Mouse (Mus musculus) midbrain, postnatal 0 days (tissue): ENCODE results near the gene Olfr45. TPM values are rescaled to one million over a fixed set of nuclear protein-coding genes. Genes with fewer than 3 reads are reported as not detected.
"Not testable (repeated sequence)": the region's sequence is repeated elsewhere in the genome, so short reads cannot be mapped to it uniquely, and the experiment has no call there.

ENCODE experiments used
- ATAC-seq: fragments of 200-750 bp; cut with Nextera tagmentation; 2 replicates; pipeline ENCODE4 v1.8.0; 2017; ENCODE audit warnings: moderate number of reproducible peaks, mild to moderate bottlenecking, moderate TSS enrichment, moderate library complexity; ENCODE audit not compliant: low FRiP score
- DNase-seq: peaks from one replicate; pipeline ENCODE4 v3.0.0-alpha.2; 2015; ENCODE audit warnings: low spot score
- H3K27ac ChIP-seq: fragments of 300-500 bp; sonication (generic); 2 replicates; pipeline ENCODE4 v1.5.1; 2014; ENCODE audit warnings: low read depth, mild to moderate bottlenecking, low read length, mixed read lengths
- H3K27me3 ChIP-seq: fragments of 300-500 bp; sonication (generic); 2 replicates; pipeline ENCODE4 v1.6.1; 2014; ENCODE audit warnings: low read length, control low read depth, mixed read lengths; ENCODE audit not compliant: insufficient read depth
- H3K36me3 ChIP-seq: fragments of 300-500 bp; sonication (generic); 2 replicates; pipeline ENCODE4 v1.6.1; 2014; ENCODE audit warnings: low read length, control low read depth, mixed read lengths; ENCODE audit not compliant: insufficient read depth
- H3K4me1 ChIP-seq: fragments of 300-500 bp; sonication (generic); 2 replicates; pipeline ENCODE4 v1.6.1; 2014; ENCODE audit warnings: mild to moderate bottlenecking, control low read depth, antibody characterized with exemption, low read length, mixed read lengths; ENCODE audit not compliant: insufficient read depth
- H3K4me2 ChIP-seq: fragments of 300-500 bp; sonication (generic); 2 replicates; pipeline ENCODE4 v1.6.1; 2014; ENCODE audit warnings: low read depth, mild to moderate bottlenecking, low read length, mixed read lengths; ENCODE audit not compliant: poor library complexity, severe bottlenecking
- H3K4me3 ChIP-seq: fragments of 300-500 bp; sonication (generic); 2 replicates; pipeline ENCODE4 v1.5.1; 2014; ENCODE audit warnings: low read depth, mild to moderate bottlenecking, low read length, moderate library complexity
- H3K9ac ChIP-seq: fragments of 300-500 bp; sonication (generic); replicated peaks from 2 replicates; pipeline ENCODE4 v1.6.1; 2014; ENCODE audit warnings: mild to moderate bottlenecking, low read length, moderate library complexity, mixed read lengths; ENCODE audit not compliant: poor library complexity, severe bottlenecking
- H3K9me3 ChIP-seq: fragments of 300-500 bp; sonication (generic); 2 replicates; pipeline ENCODE4 v1.6.1; 2016; ENCODE audit warnings: low read length, control low read depth
- CTCF ChIP-seq: IDR thresholded peaks from 2 replicates; pipeline ENCODE4 v1.5.1; 2016; ENCODE audit warnings: antibody characterized with exemption, mild to moderate bottlenecking
- WGBS: fragments of 180-500 bp; shearing (Covaris S2); extraction: QIAGEN DNeasy Blood & Tissue Kit; methylation state at CpG from one replicate; pipeline ENCODE4 v1.1.7; 2014; 5-methylcytosine and 5-hydroxymethylcytosine counted together
- polyA plus RNA-seq: library from polyadenylated mRNA; unstranded; fragments of >200 nt; fragmentation: Nextera tagmentation; extraction: Ambion mirVana; gene quantifications from 2 replicates; pipeline ENCODE4 v1.2.1, GENCODE M21; 2015
- total RNA-seq: library from RNA; depleted of rRNA; stranded (reverse); fragments of >200 nt; gene quantifications from 2 replicates; pipeline ENCODE4 v1.2.3, GENCODE M21; 2014; rRNA removed

Olfr45 gene
- total RNA-seq (not detected in 2 replicates), polyA plus RNA-seq (not detected in 2 replicates)

- no peak within 1 kb of the TSS for H3K4me2 ChIP-seq
- no peaks in the 10 kb centered on the region for H3K36me3 ChIP-seq
- 95% methylated on average over 1 of the region's 1 CpGs for WGBS
- no peak within 1 kb of the TSS for H3K9ac ChIP-seq
- no peaks in the 10 kb centered on the region for H3K4me1 ChIP-seq
- no peaks in the 10 kb centered on the region for H3K27me3 ChIP-seq
- no peaks in the 10 kb centered on the region for H3K9me3 ChIP-seq
- TF ChIP-seq CTCF = no peak
- no peak within 1 kb of the TSS for H3K27ac ChIP-seq
- no peak within 1 kb of the TSS for H3K4me3 ChIP-seq
- ATAC-seq (no peak), DNase-seq (no peak)
Observed at GRCm38 (mm10) chr7:140681651-140682050, at the start of gene Olfr45. Olfr45 (plus strand) TSS chr7:140681951.

- WGBS = 83% methylated on average over 1 of the region's 1 CpGs
- Histone ChIP-seq H3K27me3 (no peaks in the 10 kb centered on the region), H3K9ac (no peak within 1 kb of the TSS), H3K4me1 (no peaks in the 10 kb centered on the region), H3K4me2 (no peak within 1 kb of the TSS), H3K9me3 (no peaks in the 10 kb centered on the region), H3K4me3 (no peak within 1 kb of the TSS), H3K27ac (no peak within 1 kb of the TSS), H3K36me3 (no peaks in the 10 kb centered on the region)
- TF ChIP-seq CTCF = no peak
- ATAC-seq (no peak), DNase-seq (no peak)
Observed at GRCm38 (mm10) chr7:140646152-140646551, 35.6 kb upstream of the Olfr45 start, which contains the start of gene Olfr53. Olfr53 (plus strand) TSS chr7:140646452.

- ATAC-seq (no peak), DNase-seq (no peak)
- no peaks in the 10 kb centered on the region for H3K4me1 ChIP-seq
- TF ChIP-seq CTCF = no peak
- no peaks in the 10 kb centered on the region for H3K27me3 ChIP-seq
- H3K9me3 ChIP-seq = no peaks in the 10 kb centered on the region
- no peak within 1 kb of the TSS for H3K4me2 ChIP-seq
- H3K4me3 ChIP-seq = no peak within 1 kb of the TSS
- no peaks in the 10 kb centered on the region for H3K36me3 ChIP-seq
- H3K9ac ChIP-seq = no peak within 1 kb of the TSS
- H3K27ac ChIP-seq = no peak within 1 kb of the TSS
- 83% methylated on average over 4 of the region's 4 CpGs for WGBS
Observed at GRCm38 (mm10) chr7:140659630-140660029, 22.1 kb upstream of the Olfr45 start, which contains the start of gene Olfr539. Olfr539 (plus strand) TSS chr7:140659930.

DNA sequence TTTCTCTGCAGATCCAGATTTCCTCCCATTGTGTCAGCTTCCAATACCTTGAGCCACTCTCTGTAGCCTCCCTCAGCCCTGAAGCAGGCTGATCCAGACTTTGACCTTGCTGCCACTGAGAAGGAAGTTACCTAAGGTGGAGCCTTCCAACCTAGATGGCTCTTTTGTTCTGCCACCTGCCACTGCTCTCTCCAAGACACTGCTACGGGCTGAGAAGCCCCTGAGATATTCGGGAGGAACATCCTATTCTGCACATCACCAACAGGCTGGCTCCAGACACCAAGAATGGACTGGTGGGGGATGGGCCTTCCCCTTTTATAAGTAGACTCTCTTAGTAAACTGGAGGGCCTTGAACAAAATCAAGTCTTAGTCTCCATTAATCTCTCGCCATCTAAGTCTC is 11.1 kb upstream of the Olfr45 start:
- 91% methylated on average over 3 of the region's 3 CpGs for WGBS
- not testable (repeated sequence) for H3K27me3 ChIP-seq, H3K9ac ChIP-seq, H3K27ac ChIP-seq, H3K36me3 ChIP-seq, H3K4me1 ChIP-seq, DNase-seq, H3K9me3 ChIP-seq, H3K4me2 ChIP-seq, H3K4me3 ChIP-seq, ATAC-seq

GRCm38 (mm10) chr7:140675863-140676262 is 5.9 kb upstream of the Olfr45 start:
- no peaks in the 10 kb centered on the region for H3K27me3 ChIP-seq
- DNase-seq = peak; percentile 1
- H3K9ac ChIP-seq = peak overlapping the region; percentile 13; the same call in 1 of the 2 replicates
- peak overlapping the region; percentile 43 for H3K4me2 ChIP-seq
- no peak overlapping the region for H3K27ac ChIP-seq
- ATAC-seq = no peak
- H3K4me1 ChIP-seq = no peaks in the 10 kb centered on the region
- H3K9me3 ChIP-seq = 0 out of 2 replicates have a peak, but pooled peaks cover 2% of the 10 kb centered on the region
- 2% methylated on average over 4 of the region's 6 CpGs for WGBS
- TF ChIP-seq CTCF = no peak
- peak overlapping the region; percentile 20; the same call in 1 of the 2 replicates for H3K4me3 ChIP-seq
- no peaks in the 10 kb centered on the region for H3K36me3 ChIP-seq

- 70% methylated on average over 4 of the region's 4 CpGs for WGBS
Observed at GRCm38 (mm10) chr7:140679591-140679990, 2.2 kb upstream of the Olfr45 start.

More at GRCm38 (mm10) chr7:140679591-140679990, 2.2 kb upstream of the Olfr45 start:
- not testable (repeated sequence) for H3K27me3 ChIP-seq, H3K36me3 ChIP-seq, H3K9me3 ChIP-seq, ATAC-seq, H3K27ac ChIP-seq, H3K4me3 ChIP-seq, H3K4me1 ChIP-seq, H3K4me2 ChIP-seq, DNase-seq, H3K9ac ChIP-seq
